Mouse (Mus musculus): ENCODE data around the gene 1810009A15Rik. TPM values are rescaled to one million over a fixed set of nuclear protein-coding genes. Genes with fewer than 3 reads are reported as not detected.

Gene 1810009A15Rik
- polyA plus RNA-seq, 1 experiment from 2014 or later = 178 TPM

- Histone ChIP-seq H3K27ac (no peak overlapping the region), H3K4me1 (no peaks in the 10 kb centered on the region), H3K4me3 (no peak overlapping the region), H3K9me3 (no peaks in the 10 kb centered on the region), H3K27me3 (ENCODE audit: poor library complexity, severe bottlenecking) (no peaks in the 10 kb centered on the region), H3K36me3 (replicated peaks) (peaks cover 84% of the 10 kb centered on the region)
- DNase-seq (ENCODE audit: extremely low spot score, low spot score) = no peak
- 96% methylated on average over 3 of the region's 3 CpGs for WGBS
Observed at GRCm38 (mm10) chr19:8914212-8914611, 25.6 kb downstream of the 1810009A15Rik start.

- WGBS = 94% methylated on average over 3 of the region's 3 CpGs
- peaks cover 48% of the 10 kb centered on the region for H3K36me3 ChIP-seq (replicated peaks)
- DNase-seq (ENCODE audit: extremely low spot score, low spot score) = no peak
Observed at GRCm38 (mm10) chr19:8919000-8919399, 30.3 kb downstream of the 1810009A15Rik start.

GRCm38 (mm10) chr19:8919684-8920072, 31.0 kb downstream of the 1810009A15Rik start:
- Histone ChIP-seq H3K9me3 (no peaks in the 10 kb centered on the region), H3K4me3 (peak overlapping the region; percentile 89), H3K4me1 (peaks cover 24% of the 10 kb centered on the region), H3K36me3 (replicated peaks) (peaks cover 45% of the 10 kb centered on the region), H3K27ac (peak overlapping the region; percentile 92), H3K27me3 (ENCODE audit: poor library complexity, severe bottlenecking) (no peaks in the 10 kb centered on the region)
- 68% methylated on average over 6 of the region's 6 CpGs for WGBS
- DNase-seq (ENCODE audit: extremely low spot score, low spot score) = no peak

More at GRCm38 (mm10) chr19:8919000-8919399, 30.3 kb downstream of the 1810009A15Rik start:
- Histone ChIP-seq H3K27me3 (ENCODE audit: poor library complexity, severe bottlenecking) (no peaks in the 10 kb centered on the region), H3K4me3 (no peak overlapping the region), H3K9me3 (no peaks in the 10 kb centered on the region), H3K4me1 (peaks cover 24% of the 10 kb centered on the region), H3K27ac (no peak overlapping the region)

- WGBS = 3% methylated on average over 50 of the region's 50 CpGs
Observed at GRCm38 (mm10) chr19:8920073-8920736, 31.6 kb downstream of the 1810009A15Rik start, which contains the start of gene B3gat3. TSS of gene B3gat3 (plus strand) at chr19:8920374.

GRCm38 (mm10) chr19:8920836-8921291, 32.2 kb downstream of the 1810009A15Rik start:
- Histone ChIP-seq H3K4me1 (peaks cover 24% of the 10 kb centered on the region), H3K36me3 (replicated peaks) (peaks cover 42% of the 10 kb centered on the region), H3K4me3 (peak overlapping the region; percentile 89), H3K27ac (peak overlapping the region; percentile 92), H3K27me3 (ENCODE audit: poor library complexity, severe bottlenecking) (no peaks in the 10 kb centered on the region), H3K9me3 (no peaks in the 10 kb centered on the region)
- WGBS = 2% methylated on average over 6 of the region's 6 CpGs
- DNase-seq (ENCODE audit: extremely low spot score, low spot score) = peak; percentile 38

More at GRCm38 (mm10) chr19:8920073-8920736, 31.6 kb downstream of the 1810009A15Rik start, which contains the start of gene B3gat3:
- peak within 1 kb of the TSS; percentile 89 for H3K4me3 ChIP-seq
- peak; percentile 96 for DNase-seq (ENCODE audit: extremely low spot score, low spot score)
- peaks cover 42% of the 10 kb centered on the region for H3K36me3 ChIP-seq (replicated peaks)
- no peaks in the 10 kb centered on the region for H3K9me3 ChIP-seq
- no peaks in the 10 kb centered on the region for H3K27me3 ChIP-seq (ENCODE audit: poor library complexity, severe bottlenecking)
- peak within 1 kb of the TSS; percentile 92 for H3K27ac ChIP-seq
- peaks cover 24% of the 10 kb centered on the region for H3K4me1 ChIP-seq

- Histone ChIP-seq H3K36me3 (replicated peaks) (peaks cover 42% of the 10 kb centered on the region), H3K4me3 (peak overlapping the region; percentile 89), H3K9me3 (no peaks in the 10 kb centered on the region), H3K27ac (no peak overlapping the region), H3K4me1 (peaks cover 24% of the 10 kb centered on the region), H3K27me3 (ENCODE audit: poor library complexity, severe bottlenecking) (no peaks in the 10 kb centered on the region)
- DNase-seq (ENCODE audit: extremely low spot score, low spot score) = no peak
- WGBS = 77% methylated on average over 9 of the region's 9 CpGs
Observed at GRCm38 (mm10) chr19:8921741-8922140, 33.1 kb downstream of the 1810009A15Rik start.

GRCm38 (mm10) chr19:8926766-8927165, 38.1 kb downstream of the 1810009A15Rik start:
- Histone ChIP-seq H3K27me3 (ENCODE audit: poor library complexity, severe bottlenecking) (no peaks in the 10 kb centered on the region), H3K4me1 (peaks cover 33% of the 10 kb centered on the region), H3K36me3 (replicated peaks) (peaks cover 58% of the 10 kb centered on the region), H3K4me3 (no peak overlapping the region), H3K27ac (no peak overlapping the region), H3K9me3 (no peaks in the 10 kb centered on the region)
- WGBS = 96% methylated on average over 2 of the region's 2 CpGs
- DNase-seq (ENCODE audit: extremely low spot score, low spot score) = no peak

GRCm38 (mm10) chr19:8927891-8928525, 39.4 kb downstream of the 1810009A15Rik start:
- WGBS = 89% methylated on average over 12 of the region's 12 CpGs
- peaks cover 28% of the 10 kb centered on the region for H3K4me1 ChIP-seq
- H3K9me3 ChIP-seq = no peaks in the 10 kb centered on the region
- H3K27me3 ChIP-seq (ENCODE audit: poor library complexity, severe bottlenecking) = no peaks in the 10 kb centered on the region
- DNase-seq (ENCODE audit: extremely low spot score, low spot score) = no peak
- no peak overlapping the region for H3K27ac ChIP-seq
- 0 out of 2 replicates have a peak overlapping the region, but pooled peaks have one; percentile 77 for H3K4me3 ChIP-seq
- peaks cover 52% of the 10 kb centered on the region for H3K36me3 ChIP-seq (replicated peaks)

- peaks cover 57% of the 10 kb centered on the region for H3K36me3 ChIP-seq (replicated peaks)
- no peak for DNase-seq (ENCODE audit: extremely low spot score, low spot score)
- no peaks in the 10 kb centered on the region for H3K9me3 ChIP-seq
- H3K27me3 ChIP-seq (ENCODE audit: poor library complexity, severe bottlenecking) = no peaks in the 10 kb centered on the region
- H3K4me3 ChIP-seq = peak overlapping the region; percentile 77
- WGBS = 11% methylated on average over 16 of the region's 16 CpGs
- H3K4me1 ChIP-seq = peaks cover 28% of the 10 kb centered on the region
- H3K27ac ChIP-seq = peak overlapping the region; percentile 89
Observed at GRCm38 (mm10) chr19:8928689-8929223, 40.1 kb downstream of the 1810009A15Rik start.

- H3K36me3 ChIP-seq (replicated peaks) = peaks cover 62% of the 10 kb centered on the region
- peak within 1 kb of the TSS; percentile 89 for H3K27ac ChIP-seq
- peak within 1 kb of the TSS; percentile 77 for H3K4me3 ChIP-seq
- under 1% methylated on average over 58 of the region's 74 CpGs for WGBS
- DNase-seq (ENCODE audit: extremely low spot score, low spot score) = peak; percentile 75
- no peaks in the 10 kb centered on the region for H3K27me3 ChIP-seq (ENCODE audit: poor library complexity, severe bottlenecking)
- no peaks in the 10 kb centered on the region for H3K9me3 ChIP-seq
- H3K4me1 ChIP-seq = peaks cover 28% of the 10 kb centered on the region
Observed at GRCm38 (mm10) chr19:8929224-8930088, 40.8 kb downstream of the 1810009A15Rik start, which contains the start of the genes Rom1 and Eml3. TSS of gene Rom1 (minus strand) at chr19:8929356. TSS of gene Eml3 (plus strand) at chr19:8929552.

- Histone ChIP-seq H3K4me3 (peak overlapping the region; percentile 77), H3K4me1 (peaks cover 28% of the 10 kb centered on the region), H3K9me3 (no peaks in the 10 kb centered on the region), H3K27me3 (ENCODE audit: poor library complexity, severe bottlenecking) (no peaks in the 10 kb centered on the region), H3K36me3 (replicated peaks) (peaks cover 65% of the 10 kb centered on the region), H3K27ac (peak overlapping the region; percentile 89)
- no peak for DNase-seq (ENCODE audit: extremely low spot score, low spot score)
- WGBS = 14% methylated on average over 11 of the region's 11 CpGs
Observed at GRCm38 (mm10) chr19:8930117-8930516, 41.5 kb downstream of the 1810009A15Rik start.

- Histone ChIP-seq H3K4me1 (peaks cover 28% of the 10 kb centered on the region), H3K9me3 (no peaks in the 10 kb centered on the region), H3K27ac (0 out of 2 replicates have a peak overlapping the region, but pooled peaks have one; percentile 89), H3K27me3 (ENCODE audit: poor library complexity, severe bottlenecking) (no peaks in the 10 kb centered on the region), H3K36me3 (replicated peaks) (peaks cover 65% of the 10 kb centered on the region), H3K4me3 (peak overlapping the region; percentile 77)
- WGBS = 83% methylated on average over 7 of the region's 7 CpGs
- no peak for DNase-seq (ENCODE audit: extremely low spot score, low spot score)
Observed at GRCm38 (mm10) chr19:8930771-8931170, 42.1 kb downstream of the 1810009A15Rik start.

All from forebrain, embryonic 10.5 days (tissue).